Mouse (Mus musculus): Measurements from ENCODE around the gene Zfp27. TPM values are rescaled to one million over a fixed set of nuclear protein-coding genes. Genes with fewer than 3 reads are reported as not detected.
A peak's percentile ranks its signal among the peaks of the same experiment; 100 is the strongest.
"Not testable (repeated sequence)": the region's sequence is repeated elsewhere in the genome, so short reads cannot be mapped to it uniquely, and the experiment has no call there.

Zfp27 gene
- polyA plus RNA-seq, 1 experiment from 2014 or later = 13.5 TPM

DNA sequence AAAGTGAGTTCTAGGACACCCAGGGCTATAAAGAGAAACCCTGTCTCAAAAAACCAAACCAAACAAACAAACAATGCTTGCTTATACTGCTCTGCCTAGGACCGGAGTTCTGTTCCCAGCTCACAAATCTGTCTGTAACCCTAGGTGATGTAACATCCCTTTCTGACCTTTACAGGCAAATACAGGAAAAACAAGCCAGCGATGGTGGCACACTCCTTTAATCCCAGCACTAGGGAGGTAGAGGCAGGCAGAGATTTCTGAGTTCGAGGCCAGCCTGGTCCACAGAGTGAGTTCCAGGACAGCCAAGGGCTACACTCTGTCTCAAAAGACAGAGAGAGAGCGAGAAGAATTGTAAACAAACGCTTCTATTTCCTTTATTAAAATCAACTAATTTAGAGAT, 834 bp upstream of the Zfp27 start:
- Histone ChIP-seq H3K9me3 (ENCODE audit: control insufficient read depth, low read length) (no peaks in the 10 kb centered on the region; the same call in 1 of the 2 replicates), H3K4me1 (ENCODE audit: control insufficient read depth, insufficient read depth, low read length) (no peaks in the 10 kb centered on the region), H3K9ac (ENCODE audit: low read length) (no peak overlapping the region), H3K36me3 (ENCODE audit: control insufficient read depth, insufficient read depth, low read length) (peaks cover 9% of the 10 kb centered on the region), H3K4me3 (ENCODE audit: low read depth, low read length) (no peak overlapping the region), H3K4me2 (ENCODE audit: low read depth, severe bottlenecking) (no peak overlapping the region), H3K27me3 (ENCODE audit: control insufficient read depth, insufficient read depth, low read length) (no peaks in the 10 kb centered on the region), H3K27ac (replicated peaks; ENCODE audit: low read depth, low read length) (no peak overlapping the region)
- no peak for DNase-seq (ENCODE audit: low spot score)
- no peak for ATAC-seq (ENCODE audit: insufficient number of reproducible peaks, low FRiP score, low TSS enrichment, low read depth)
- 87% methylated on average over 5 of the region's 5 CpGs for WGBS

GRCm38 (mm10) chr7:29906682-29907058, 298 bp upstream of the Zfp27 start:
- Histone ChIP-seq H3K4me3 (ENCODE audit: low read depth, low read length) (peak overlapping the region; percentile 53), H3K4me2 (ENCODE audit: low read depth, severe bottlenecking) (peak overlapping the region; percentile 65), H3K36me3 (ENCODE audit: control insufficient read depth, insufficient read depth, low read length) (peaks cover 4% of the 10 kb centered on the region; the same call in 1 of the 2 replicates), H3K9ac (ENCODE audit: low read length) (peak overlapping the region; percentile 69), H3K9me3 (ENCODE audit: control insufficient read depth, low read length) (no peaks in the 10 kb centered on the region), H3K27me3 (ENCODE audit: control insufficient read depth, insufficient read depth, low read length) (no peaks in the 10 kb centered on the region), H3K4me1 (ENCODE audit: control insufficient read depth, insufficient read depth, low read length) (no peaks in the 10 kb centered on the region), H3K27ac (replicated peaks; ENCODE audit: low read depth, low read length) (no peak overlapping the region; the same call in 1 of the 2 replicates)
- 29% methylated on average over 8 of the region's 8 CpGs for WGBS
- no peak for ATAC-seq (ENCODE audit: insufficient number of reproducible peaks, low FRiP score, low TSS enrichment, low read depth)
- peak; percentile 38 for DNase-seq (ENCODE audit: low spot score)

GRCm38 (mm10) chr7:29904101-29904500, 2.3 kb downstream of the Zfp27 start:
- no peaks in the 10 kb centered on the region for H3K4me1 ChIP-seq (ENCODE audit: control insufficient read depth, insufficient read depth, low read length)
- DNase-seq (ENCODE audit: low spot score) (no peak), ATAC-seq (ENCODE audit: insufficient number of reproducible peaks, low FRiP score, low TSS enrichment, low read depth) (no peak)
- no peak overlapping the region for H3K4me2 ChIP-seq (ENCODE audit: low read depth, severe bottlenecking)
- H3K36me3 ChIP-seq (ENCODE audit: control insufficient read depth, insufficient read depth, low read length) = peaks cover 9% of the 10 kb centered on the region; the same call in 1 of the 2 replicates
- H3K27ac ChIP-seq (replicated peaks; ENCODE audit: low read depth, low read length) = no peak overlapping the region
- no peaks in the 10 kb centered on the region for H3K9me3 ChIP-seq (ENCODE audit: control insufficient read depth, low read length)
- H3K27me3 ChIP-seq (ENCODE audit: control insufficient read depth, insufficient read depth, low read length) = no peaks in the 10 kb centered on the region
- 94% methylated on average over 4 of the region's 4 CpGs for WGBS
- H3K4me3 ChIP-seq (ENCODE audit: low read depth, low read length) = no peak overlapping the region
- no peak overlapping the region for H3K9ac ChIP-seq (ENCODE audit: low read length)

- Histone ChIP-seq H3K4me2 (ENCODE audit: low read depth, severe bottlenecking) (no peak overlapping the region), H3K4me1 (ENCODE audit: control insufficient read depth, insufficient read depth, low read length) (no peaks in the 10 kb centered on the region), H3K36me3 (ENCODE audit: control insufficient read depth, insufficient read depth, low read length) (peaks cover 48% of the 10 kb centered on the region), H3K9ac (ENCODE audit: low read length) (no peak overlapping the region), H3K9me3 (ENCODE audit: control insufficient read depth, low read length) (peaks cover 15% of the 10 kb centered on the region; the same call in 1 of the 2 replicates), H3K4me3 (ENCODE audit: low read depth, low read length) (no peak overlapping the region), H3K27me3 (ENCODE audit: control insufficient read depth, insufficient read depth, low read length) (no peaks in the 10 kb centered on the region), H3K27ac (replicated peaks; ENCODE audit: low read depth, low read length) (no peak overlapping the region)
- DNase-seq (ENCODE audit: low spot score) = no peak
- WGBS = 95% methylated on average over 4 of the region's 4 CpGs
- no peak for ATAC-seq (ENCODE audit: insufficient number of reproducible peaks, low FRiP score, low TSS enrichment, low read depth)
These were observed 8.0 kb downstream of the Zfp27 start for GRCm38 (mm10) chr7:29898351-29898750.

- peaks cover 24% of the 10 kb centered on the region; the same call in 1 of the 2 replicates for H3K9me3 ChIP-seq (ENCODE audit: control insufficient read depth, low read length)
- H3K27ac ChIP-seq (replicated peaks; ENCODE audit: low read depth, low read length) = no peak overlapping the region
- H3K36me3 ChIP-seq (ENCODE audit: control insufficient read depth, insufficient read depth, low read length) = peaks cover 40% of the 10 kb centered on the region
- DNase-seq (ENCODE audit: low spot score) = no peak
- H3K27me3 ChIP-seq (ENCODE audit: control insufficient read depth, insufficient read depth, low read length) = no peaks in the 10 kb centered on the region
- no peak overlapping the region for H3K4me3 ChIP-seq (ENCODE audit: low read depth, low read length)
- H3K4me2 ChIP-seq (ENCODE audit: low read depth, severe bottlenecking) = no peak overlapping the region
- no peaks in the 10 kb centered on the region for H3K4me1 ChIP-seq (ENCODE audit: control insufficient read depth, insufficient read depth, low read length)
- no peak overlapping the region for H3K9ac ChIP-seq (ENCODE audit: low read length)
- ATAC-seq (ENCODE audit: insufficient number of reproducible peaks, low FRiP score, low TSS enrichment, low read depth) = no peak
- WGBS = over 99% methylated on average over 4 of the region's 4 CpGs
These were observed 13.6 kb downstream of the Zfp27 start for GRCm38 (mm10) chr7:29892756-29893155.

DNA sequence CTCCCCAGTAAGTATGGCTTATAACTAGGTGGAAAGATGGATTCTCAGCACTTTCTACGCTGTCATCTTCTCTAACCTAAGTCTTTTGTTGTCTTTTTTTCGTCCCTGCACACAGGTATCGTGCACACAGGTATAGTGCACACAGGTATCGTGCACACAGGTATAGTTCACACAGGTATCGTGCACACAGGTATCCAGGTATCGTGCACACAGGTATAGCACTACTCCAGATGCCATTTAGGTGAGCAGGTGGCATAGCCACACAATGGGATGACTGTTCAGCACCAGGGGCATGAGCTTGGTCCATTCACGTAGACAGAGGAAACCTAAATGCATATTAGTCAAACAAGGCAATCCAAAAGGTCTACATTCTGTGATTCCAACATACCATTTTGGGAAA, 15.9 kb downstream of the Zfp27 start:
- ATAC-seq (ENCODE audit: insufficient number of reproducible peaks, low FRiP score, low TSS enrichment, low read depth) (no peak), DNase-seq (ENCODE audit: low spot score) (no peak)
- no peaks in the 10 kb centered on the region for H3K27me3 ChIP-seq (ENCODE audit: control insufficient read depth, insufficient read depth, low read length)
- no peak overlapping the region for H3K4me2 ChIP-seq (ENCODE audit: low read depth, severe bottlenecking)
- 96% methylated on average over 7 of the region's 7 CpGs for WGBS
- no peak overlapping the region for H3K4me3 ChIP-seq (ENCODE audit: low read depth, low read length)
- no peak overlapping the region for H3K27ac ChIP-seq (replicated peaks; ENCODE audit: low read depth, low read length)
- no peaks in the 10 kb centered on the region for H3K4me1 ChIP-seq (ENCODE audit: control insufficient read depth, insufficient read depth, low read length)
- peaks cover 24% of the 10 kb centered on the region; the same call in 1 of the 2 replicates for H3K9me3 ChIP-seq (ENCODE audit: control insufficient read depth, low read length)
- no peak overlapping the region for H3K9ac ChIP-seq (ENCODE audit: low read length)
- peaks cover 28% of the 10 kb centered on the region for H3K36me3 ChIP-seq (ENCODE audit: control insufficient read depth, insufficient read depth, low read length)

DNA sequence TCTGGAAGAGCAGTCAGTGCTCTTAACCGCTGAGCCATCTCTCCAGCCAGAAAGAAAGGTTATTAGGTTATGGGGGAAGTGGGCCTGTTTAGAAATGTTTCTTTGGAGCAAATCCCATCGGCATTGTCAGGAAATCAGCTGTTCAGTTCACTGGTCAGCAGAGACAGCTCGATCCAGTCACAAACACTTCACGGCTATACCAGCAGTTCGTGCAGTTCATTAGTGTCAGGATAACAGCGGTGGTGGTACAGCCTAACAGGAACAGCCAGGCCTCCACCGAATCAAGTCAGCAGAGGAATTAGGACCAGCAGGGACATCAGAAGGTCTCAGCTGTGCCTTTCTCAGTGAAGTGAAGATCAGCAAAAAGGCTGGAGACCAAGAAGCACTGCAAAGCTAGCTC, 25.5 kb downstream of the Zfp27 start:
- H3K4me2 ChIP-seq (ENCODE audit: low read depth, severe bottlenecking) = no peak overlapping the region
- ATAC-seq (ENCODE audit: insufficient number of reproducible peaks, low FRiP score, low TSS enrichment, low read depth) = no peak
- DNase-seq (ENCODE audit: low spot score) = no peak
- peaks cover 2% of the 10 kb centered on the region; the same call in 1 of the 2 replicates for H3K36me3 ChIP-seq (ENCODE audit: control insufficient read depth, insufficient read depth, low read length)
- H3K27me3 ChIP-seq (ENCODE audit: control insufficient read depth, insufficient read depth, low read length) = no peaks in the 10 kb centered on the region
- H3K4me3 ChIP-seq (ENCODE audit: low read depth, low read length) = no peak overlapping the region
- whole genome bisulfite sequencing = 91% methylated on average over 7 of the region's 7 CpGs
- H3K27ac ChIP-seq (replicated peaks; ENCODE audit: low read depth, low read length) = no peak overlapping the region
- no peak overlapping the region for H3K9ac ChIP-seq (ENCODE audit: low read length)
- no peaks in the 10 kb centered on the region; the same call in 1 of the 2 replicates for H3K9me3 ChIP-seq (ENCODE audit: control insufficient read depth, low read length)
- H3K4me1 ChIP-seq (ENCODE audit: control insufficient read depth, insufficient read depth, low read length) = no peaks in the 10 kb centered on the region

- ATAC-seq (ENCODE audit: insufficient number of reproducible peaks, low FRiP score, low TSS enrichment, low read depth) (no peak), DNase-seq (ENCODE audit: low spot score) (no peak)
- Histone ChIP-seq H3K4me2 (ENCODE audit: low read depth, severe bottlenecking) (no peak overlapping the region), H3K36me3 (ENCODE audit: control insufficient read depth, insufficient read depth, low read length) (peaks cover 10% of the 10 kb centered on the region), H3K27me3 (ENCODE audit: control insufficient read depth, insufficient read depth, low read length) (no peaks in the 10 kb centered on the region), H3K4me3 (ENCODE audit: low read depth, low read length) (no peak overlapping the region), H3K9ac (ENCODE audit: low read length) (no peak overlapping the region), H3K27ac (replicated peaks; ENCODE audit: low read depth, low read length) (no peak overlapping the region), H3K9me3 (ENCODE audit: control insufficient read depth, low read length) (peaks cover 3% of the 10 kb centered on the region; the same call in 1 of the 2 replicates), H3K4me1 (ENCODE audit: control insufficient read depth, insufficient read depth, low read length) (no peaks in the 10 kb centered on the region)
- WGBS = 49% methylated on average over 7 of the region's 7 CpGs
These were observed 26.3 kb downstream of the Zfp27 start for GRCm38 (mm10) chr7:29880056-29880455.

DNA sequence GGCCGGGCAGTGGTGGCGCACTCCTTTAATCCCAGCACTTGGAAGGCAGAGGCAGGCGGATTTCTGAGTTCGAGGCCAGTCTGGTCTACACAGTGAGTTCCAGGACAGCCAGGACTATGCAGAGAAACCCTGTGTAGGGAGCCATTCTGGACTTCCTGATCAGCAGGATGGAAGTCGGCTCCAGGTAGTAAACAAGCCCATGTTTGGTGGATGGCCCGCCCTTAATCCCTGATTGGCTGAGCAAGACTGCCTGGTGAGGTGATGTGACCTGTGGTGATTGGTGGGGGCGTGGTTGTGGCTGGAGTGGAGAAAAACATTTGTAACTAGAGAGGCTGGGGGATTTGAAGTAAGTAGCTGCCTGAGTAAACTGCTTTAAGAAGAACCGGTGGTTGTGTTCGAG, 28.8 kb downstream of the Zfp27 start:
- WGBS = 90% methylated on average over 9 of the region's 9 CpGs
- not testable (repeated sequence) for H3K27ac ChIP-seq (replicated peaks; ENCODE audit: low read depth, low read length); ATAC-seq (ENCODE audit: insufficient number of reproducible peaks, low FRiP score, low TSS enrichment, low read depth); DNase-seq (ENCODE audit: low spot score); H3K9ac ChIP-seq (ENCODE audit: low read length); H3K27me3 ChIP-seq (ENCODE audit: control insufficient read depth, insufficient read depth, low read length); H3K4me3 ChIP-seq (ENCODE audit: low read depth, low read length); H3K4me1 ChIP-seq (ENCODE audit: control insufficient read depth, insufficient read depth, low read length); H3K4me2 ChIP-seq (ENCODE audit: low read depth, severe bottlenecking)
- peaks cover 20% of the 10 kb centered on the region for H3K36me3 ChIP-seq (ENCODE audit: control insufficient read depth, insufficient read depth, low read length)
- H3K9me3 ChIP-seq (ENCODE audit: control insufficient read depth, low read length) = peaks cover 12% of the 10 kb centered on the region; the same call in 1 of the 2 replicates

All from limb, embryonic 11.5 days (tissue).